Mouse (Mus musculus) lung, postnatal 0 days (tissue): Measurements from ENCODE around the gene Tie1. TPM values are rescaled to one million over a fixed set of nuclear protein-coding genes. Genes with fewer than 3 reads are reported as not detected.

Experiments
- ATAC-seq: fragments of 200-750 bp; cut with Nextera tagmentation; 2 replicates; pipeline ENCODE4 v1.8.0; 2017; ENCODE audit warnings: moderate library complexity
- DNase-seq: peaks from one replicate; pipeline ENCODE4 v3.0.0-alpha.2; 2016; ENCODE audit warnings: low spot score
- H3K27ac ChIP-seq: fragments of 300-500 bp; sonication (generic); 2 replicates; pipeline ENCODE4 v1.5.1; 2014; ENCODE audit warnings: antibody characterized with exemption, mild to moderate bottlenecking, low read length, mixed read lengths
- H3K27me3 ChIP-seq: fragments of 300-500 bp; sonication (generic); replicated peaks from 2 replicates; pipeline ENCODE4 v1.6.1; 2014; ENCODE audit warnings: low read length, mixed read lengths; ENCODE audit not compliant: insufficient read depth
- H3K36me3 ChIP-seq: fragments of 300-500 bp; sonication (generic); 2 replicates; pipeline ENCODE4 v1.6.1; 2014; ENCODE audit warnings: low read length, mixed read lengths; ENCODE audit not compliant: insufficient read depth
- H3K4me1 ChIP-seq: fragments of 300-500 bp; sonication (generic); 2 replicates; pipeline ENCODE4 v1.6.1; 2014; ENCODE audit warnings: antibody characterized with exemption, low read depth, low read length, mixed read lengths; ENCODE audit not compliant: insufficient read depth
- H3K4me2 ChIP-seq: fragments of 300-500 bp; sonication (generic); replicated peaks from 2 replicates; pipeline ENCODE4 v1.6.1; 2014; ENCODE audit warnings: low read depth, mild to moderate bottlenecking, low read length, moderate library complexity, mixed read lengths
- H3K4me3 ChIP-seq: fragments of 300-500 bp; sonication (generic); 2 replicates; pipeline ENCODE4 v1.5.1; 2014; ENCODE audit warnings: low read depth, low read length
- H3K9ac ChIP-seq: fragments of 300-500 bp; sonication (generic); replicated peaks from 2 replicates; pipeline ENCODE4 v1.6.1; 2014; ENCODE audit warnings: low read depth, mild to moderate bottlenecking
- H3K9me3 ChIP-seq: fragments of 300-500 bp; sonication (generic); 2 replicates; pipeline ENCODE4 v1.6.1; 2016; ENCODE audit warnings: low read length, mixed read lengths
- CTCF ChIP-seq: IDR thresholded peaks from 2 replicates; pipeline ENCODE4 v1.5.1; 2016; ENCODE audit warnings: antibody characterized with exemption, mild to moderate bottlenecking
- EP300 ChIP-seq: IDR thresholded peaks from 2 replicates; pipeline ENCODE4 v1.6.1; 2016; ENCODE audit warnings: antibody characterized with exemption, mild to moderate bottlenecking, control low read depth
- WGBS: fragments of 180-500 bp; shearing (Covaris S2); extraction: QIAGEN DNeasy Blood & Tissue Kit; methylation state at CpG from one replicate; pipeline ENCODE4 v1.1.7; 2014; 5-methylcytosine and 5-hydroxymethylcytosine counted together
- polyA plus RNA-seq: library from polyadenylated mRNA; unstranded; fragments of >200 nt; fragmentation: Nextera tagmentation; extraction: Ambion mirVana; gene quantifications from 2 replicates; pipeline ENCODE4 v1.2.1, GENCODE M21; 2015

Gene Tie1
- polyA plus RNA-seq, 1 experiment from 2014 or later = 108 TPM

DNA sequence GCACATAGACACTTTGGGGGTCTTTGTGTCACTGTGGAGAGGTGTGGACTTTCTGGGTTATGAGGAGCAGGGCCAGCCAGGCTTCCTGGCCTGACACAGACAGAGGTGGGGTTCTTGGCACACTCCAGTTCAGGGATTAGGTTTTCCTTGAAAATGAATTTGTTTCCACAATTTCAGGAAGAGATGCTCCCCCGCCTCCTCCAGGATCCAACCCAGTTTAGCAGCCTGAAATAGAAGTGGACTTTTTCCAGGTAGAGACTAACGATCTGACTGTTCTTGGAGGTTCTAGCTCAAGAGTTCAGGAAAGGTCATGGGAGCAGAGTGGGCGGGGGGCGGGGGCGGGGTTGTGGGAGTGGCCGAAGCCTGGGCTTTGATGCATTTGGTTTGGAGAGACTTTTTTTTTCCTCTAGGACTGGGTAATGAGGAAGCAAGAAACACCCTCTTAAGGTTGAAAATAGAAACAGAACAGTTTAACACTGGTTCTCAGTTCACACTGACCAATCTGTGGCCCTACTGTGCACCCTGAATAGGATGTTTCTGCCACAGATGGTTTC lies 10.4 kb upstream of the Tie1 start:
- Histone ChIP-seq H3K4me2 (no peak overlapping the region), H3K27me3 (no peaks in the 10 kb centered on the region), H3K27ac (no peak overlapping the region), H3K4me3 (no peak overlapping the region), H3K9me3 (no peaks in the 10 kb centered on the region), H3K4me1 (no peaks in the 10 kb centered on the region), H3K9ac (no peak overlapping the region), H3K36me3 (no peaks in the 10 kb centered on the region)
- ATAC-seq (peak; percentile 17; the same call in 1 of the 2 replicates), DNase-seq (no peak)
- TF ChIP-seq CTCF (no peak), EP300 (no peak)
- 47% methylated on average over 6 of the region's 6 CpGs for WGBS

DNA sequence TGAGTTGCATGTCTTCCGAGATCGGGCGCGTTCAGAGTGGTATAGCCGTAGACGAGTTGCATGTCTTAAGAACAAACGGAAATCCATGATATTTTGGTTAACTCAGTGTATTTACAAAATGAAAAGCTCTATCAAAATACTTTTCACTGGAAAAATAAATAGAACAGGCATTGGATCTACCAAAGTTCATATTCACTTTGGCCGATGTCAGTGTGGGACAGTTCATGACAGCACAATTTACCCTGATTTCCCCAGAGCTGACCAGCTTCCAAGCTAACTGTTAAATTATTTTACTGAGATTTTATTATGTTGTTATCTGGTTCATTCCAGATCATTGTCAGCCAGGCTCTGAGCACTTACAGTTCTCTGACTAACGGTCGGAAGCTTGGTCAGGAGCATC lies 600 bp upstream of the Tie1 start:
- ATAC-seq (no peak), DNase-seq (no peak)
- no peaks in the 10 kb centered on the region for H3K9me3 ChIP-seq
- WGBS = 70% methylated on average over 10 of the region's 10 CpGs
- TF ChIP-seq EP300 (no peak), CTCF (no peak)
- H3K4me3 ChIP-seq = no peak overlapping the region
- no peak overlapping the region for H3K4me2 ChIP-seq
- H3K36me3 ChIP-seq = no peaks in the 10 kb centered on the region
- no peaks in the 10 kb centered on the region for H3K27me3 ChIP-seq
- no peak overlapping the region for H3K9ac ChIP-seq
- no peak overlapping the region for H3K27ac ChIP-seq
- H3K4me1 ChIP-seq = no peaks in the 10 kb centered on the region

DNA sequence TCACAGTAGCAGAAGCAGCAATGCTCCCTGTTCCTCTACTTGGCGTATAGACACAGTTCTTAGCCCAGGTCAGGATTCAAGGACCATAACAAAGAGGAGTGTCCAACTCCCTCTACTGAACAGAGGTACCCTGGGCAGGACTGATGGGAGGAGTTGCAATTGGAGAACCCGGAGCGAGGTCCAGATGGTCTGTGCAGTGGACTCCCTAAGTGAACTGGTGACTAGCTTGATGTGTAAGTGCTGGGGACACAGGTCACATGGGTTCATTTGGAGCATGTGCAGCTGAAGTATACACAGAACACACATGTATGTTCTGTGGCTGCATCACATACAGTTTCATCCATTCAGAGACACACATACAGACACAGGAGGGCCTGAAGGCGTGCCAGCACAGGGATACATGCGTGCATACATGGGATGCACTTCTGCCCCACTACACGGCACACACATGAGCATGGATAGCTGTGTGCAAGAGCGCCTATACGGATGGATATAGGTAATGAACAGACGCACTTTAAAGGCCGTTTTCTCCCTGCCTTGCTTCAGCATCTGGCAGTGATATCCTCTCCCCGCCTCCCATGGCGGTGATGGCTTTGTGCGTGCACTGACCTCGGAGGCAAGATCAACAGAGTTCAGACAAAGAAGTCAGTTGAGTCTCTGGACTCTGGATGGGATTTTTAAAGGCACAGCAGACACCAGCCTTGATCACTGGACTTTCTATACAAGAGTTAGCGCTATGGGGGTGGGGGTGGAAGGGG lies 12.9 kb downstream of the Tie1 start:
- Histone ChIP-seq H3K4me3 (no peak overlapping the region), H3K27ac (no peak overlapping the region), H3K9me3 (no peaks in the 10 kb centered on the region), H3K27me3 (no peaks in the 10 kb centered on the region), H3K4me2 (no peak overlapping the region), H3K9ac (no peak overlapping the region), H3K36me3 (no peaks in the 10 kb centered on the region), H3K4me1 (no peaks in the 10 kb centered on the region)
- 63% methylated on average over 15 of the region's 15 CpGs for WGBS
- TF ChIP-seq EP300 (no peak), CTCF (no peak)
- no peak for DNase-seq
- ATAC-seq = no peak

DNA sequence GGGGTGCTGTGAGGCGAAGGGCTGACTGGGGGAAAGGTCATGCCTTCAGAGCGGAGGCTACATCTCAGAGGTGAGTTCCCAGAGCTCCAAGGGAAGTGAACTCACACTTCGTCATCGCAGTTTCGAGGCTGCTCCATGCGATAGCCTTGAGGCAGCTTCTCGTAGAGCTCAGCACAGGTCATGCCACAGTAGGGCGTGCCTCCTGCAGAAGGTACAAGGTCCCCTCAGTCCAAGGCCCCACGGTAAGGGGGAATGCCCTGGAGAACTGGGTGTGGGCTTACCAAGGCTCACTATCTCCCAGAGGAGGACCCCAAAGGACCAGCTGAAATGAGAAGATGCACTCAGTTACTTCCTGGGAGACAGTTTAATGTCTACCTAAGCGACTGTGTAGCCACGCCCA lies 17.2 kb downstream of the Tie1 start:
- H3K9me3 ChIP-seq = no peaks in the 10 kb centered on the region
- no peak overlapping the region for H3K4me3 ChIP-seq
- H3K4me1 ChIP-seq = no peaks in the 10 kb centered on the region
- no peak overlapping the region for H3K9ac ChIP-seq
- TF ChIP-seq EP300 (no peak), CTCF (no peak)
- H3K27me3 ChIP-seq = no peaks in the 10 kb centered on the region
- WGBS = 85% methylated on average over 11 of the region's 11 CpGs
- no peak for DNase-seq
- H3K36me3 ChIP-seq = no peaks in the 10 kb centered on the region
- ATAC-seq = no peak
- no peak overlapping the region for H3K4me2 ChIP-seq
- H3K27ac ChIP-seq = no peak overlapping the region

DNA sequence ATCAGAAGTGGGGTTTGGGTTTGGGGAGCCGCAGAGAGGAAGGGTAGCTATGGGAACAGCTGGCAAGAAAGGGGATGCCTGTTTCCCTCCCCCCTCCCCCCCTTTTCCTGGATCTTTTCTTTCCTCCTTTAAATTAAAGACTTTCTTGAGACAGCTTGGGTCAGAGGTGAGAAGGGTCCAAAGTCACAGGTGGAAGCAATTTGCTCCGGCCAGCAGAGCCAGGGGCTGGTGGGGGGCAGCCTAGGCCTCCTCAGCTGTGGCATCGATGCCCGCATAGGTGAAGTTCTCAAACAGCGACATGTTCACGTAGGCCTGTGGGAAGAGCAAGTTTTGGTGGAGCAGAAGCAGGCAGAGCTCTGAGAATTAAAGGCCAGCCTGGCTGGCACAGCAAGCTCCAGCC lies 18.6 kb downstream of the Tie1 start:
- Histone ChIP-seq H3K27ac (no peak overlapping the region), H3K9ac (no peak overlapping the region), H3K27me3 (no peaks in the 10 kb centered on the region), H3K36me3 (no peaks in the 10 kb centered on the region), H3K9me3 (no peaks in the 10 kb centered on the region), H3K4me2 (no peak overlapping the region), H3K4me1 (no peaks in the 10 kb centered on the region), H3K4me3 (no peak overlapping the region)
- ATAC-seq (no peak), DNase-seq (no peak)
- no peak for TF ChIP-seq CTCF
- TF ChIP-seq EP300 = no peak
- 69% methylated on average over 6 of the region's 6 CpGs for whole genome bisulfite sequencing

DNA sequence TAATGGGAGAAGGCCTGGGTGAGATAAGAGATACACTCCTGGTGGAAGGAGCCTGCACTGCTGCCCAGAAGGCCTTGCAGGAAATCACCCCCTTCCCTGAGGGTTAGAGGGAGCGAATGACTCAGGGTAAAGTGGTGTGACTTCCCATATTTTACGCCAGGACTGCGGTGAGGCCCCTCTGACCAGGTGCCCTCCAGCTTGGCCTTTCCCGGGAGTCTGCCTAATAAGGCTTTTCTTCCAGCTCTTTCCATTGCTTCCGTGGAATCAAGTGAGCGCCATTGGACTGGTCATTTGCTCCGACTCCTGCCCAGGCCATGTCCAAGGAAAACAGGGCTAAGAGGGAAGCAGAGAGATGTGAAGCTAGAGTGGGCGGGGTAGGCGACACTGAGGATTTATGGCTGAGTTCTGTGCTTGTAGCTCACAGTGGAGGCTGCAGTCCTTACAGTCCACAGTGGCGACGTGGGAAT lies 24.1 kb downstream of the Tie1 start:
- H3K4me1 ChIP-seq = no peaks in the 10 kb centered on the region
- DNase-seq (peak; percentile 43), ATAC-seq (peak; percentile 57)
- H3K27ac ChIP-seq = no peak overlapping the region
- no peaks in the 10 kb centered on the region for H3K36me3 ChIP-seq
- H3K27me3 ChIP-seq = no peaks in the 10 kb centered on the region
- WGBS = 36% methylated on average over 10 of the region's 11 CpGs
- H3K9me3 ChIP-seq = no peaks in the 10 kb centered on the region
- TF ChIP-seq CTCF = no peak
- TF ChIP-seq EP300 = no peak
- no peak overlapping the region for H3K4me3 ChIP-seq
- no peak overlapping the region for H3K9ac ChIP-seq
- H3K4me2 ChIP-seq = no peak overlapping the region
